Mouse (Mus musculus) granulocyte monocyte progenitor cell, adult 5-6 weeks (primary cell): ENCODE results near the gene Ttc9. TPM values are rescaled to one million over a fixed set of nuclear protein-coding genes. Genes with fewer than 3 reads are reported as not detected.

ENCODE experiments used
- ATAC-seq: replicated peaks from 2 replicates; pipeline ENCODE4 v1.8.0; 2016; ENCODE audit warnings: mild to moderate bottlenecking, moderate TSS enrichment, inconsistent platforms; ENCODE audit not compliant: poor library complexity, severe bottlenecking
- total RNA-seq, 2 experiments: library from RNA; stranded (forward) in 1 of 2; stranded (reverse) in 1 of 2; fragments of 200-712, 200-1000 nt in 1 of 2; fragments of >200 nt in 1 of 2; fragmentation: Nextera tagmentation in 1 of 2; gene quantifications; 2 replicates each; pipeline ENCODE4 v1.2.3; 2014 to 2017

The Ttc9 gene
- total RNA-seq (2014; fragmentation: Nextera tagmentation) (not detected in 2 replicates), total RNA-seq (2017) (not detected in 2 replicates)

- peak; percentile 37 for ATAC-seq
Measured at GRCm38 (mm10) chr12:81630915-81631660, at the start of gene Ttc9. TSS of gene Ttc9 (plus strand) at chr12:81631249.

- ATAC-seq: peak; percentile 99
Measured at GRCm38 (mm10) chr12:81594902-81595671, 36.0 kb upstream of the Ttc9 start, which contains the start of gene Med6. TSS of gene Med6 (minus strand) at chr12:81595008.

GRCm38 (mm10) chr12:81596547-81597262, 34.3 kb upstream of the Ttc9 start:
- ATAC-seq: no peak

GRCm38 (mm10) chr12:81604995-81605784, 25.9 kb upstream of the Ttc9 start:
- no peak for ATAC-seq

- no peak for ATAC-seq
Measured at GRCm38 (mm10) chr12:81609445-81609844, 21.6 kb upstream of the Ttc9 start.

- no peak for ATAC-seq
Measured at GRCm38 (mm10) chr12:81615807-81616206, 15.2 kb upstream of the Ttc9 start.

- ATAC-seq: peak; percentile 27; the same call in 1 of the 2 replicates
Measured at GRCm38 (mm10) chr12:81616980-81617379, 14.1 kb upstream of the Ttc9 start.

GRCm38 (mm10) chr12:81619302-81619701, 11.7 kb upstream of the Ttc9 start:
- ATAC-seq: peak; percentile 81

GRCm38 (mm10) chr12:81623377-81623776, 7.7 kb upstream of the Ttc9 start:
- ATAC-seq: no peak

- no peak for ATAC-seq
Measured at GRCm38 (mm10) chr12:81626226-81626861, 4.7 kb upstream of the Ttc9 start.

GRCm38 (mm10) chr12:81627426-81627825, 3.6 kb upstream of the Ttc9 start:
- no peak for ATAC-seq

- ATAC-seq: no peak
Measured at GRCm38 (mm10) chr12:81628091-81628490, 3.0 kb upstream of the Ttc9 start.

GRCm38 (mm10) chr12:81630520-81630914, 532 bp upstream of the Ttc9 start:
- ATAC-seq: no peak

- no peak for ATAC-seq
Measured at GRCm38 (mm10) chr12:81631661-81632401, 782 bp downstream of the Ttc9 start.

- ATAC-seq: no peak
Measured at GRCm38 (mm10) chr12:81633246-81633645, 2.2 kb downstream of the Ttc9 start.

- ATAC-seq: no peak
Measured at GRCm38 (mm10) chr12:81640656-81641055, 9.6 kb downstream of the Ttc9 start.

- no peak for ATAC-seq
Measured at GRCm38 (mm10) chr12:81642361-81643082, 11.5 kb downstream of the Ttc9 start.

GRCm38 (mm10) chr12:81646811-81647210, 15.8 kb downstream of the Ttc9 start:
- no peak for ATAC-seq
